Mouse (Mus musculus) small intestine, adult 2 months (tissue): ENCODE results near the gene Banf1. TPM values are rescaled to one million over a fixed set of nuclear protein-coding genes. Genes with fewer than 3 reads are reported as not detected.

ENCODE experiments used
- H3K27ac ChIP-seq: fragments of 200-500 bp; 2 replicates; pipeline ENCODE4 v1.5.1; 2012; ENCODE audit warnings: low read depth, low read length, control low read depth, inconsistent platforms; ENCODE audit not compliant: insufficient read depth
- H3K27me3 ChIP-seq: fragments of 200-500 bp; 2 replicates; pipeline ENCODE4 v1.6.1; 2012; ENCODE audit warnings: mild to moderate bottlenecking, moderate library complexity, low read length, inconsistent platforms; ENCODE audit not compliant: control insufficient read depth, insufficient read depth
- H3K36me3 ChIP-seq: fragments of 200-500 bp; 2 replicates; pipeline ENCODE4 v1.6.1; 2012; ENCODE audit warnings: mild to moderate bottlenecking, low read length, control low read depth, inconsistent platforms; ENCODE audit not compliant: control insufficient read depth, insufficient read depth
- H3K4me1 ChIP-seq: fragments of 200-500 bp; 2 replicates; pipeline ENCODE4 v1.6.1; 2012; ENCODE audit warnings: low read length, inconsistent platforms, mixed read lengths; ENCODE audit not compliant: control insufficient read depth, insufficient read depth, insufficient read length
- H3K4me3 ChIP-seq: fragments of 200-500 bp; 2 replicates; pipeline ENCODE4 v1.5.1; 2012; ENCODE audit warnings: low read depth, mild to moderate bottlenecking, control low read depth, inconsistent platforms, low read length, moderate library complexity
- CTCF ChIP-seq: fragments of 200-500 bp; IDR thresholded peaks from 2 replicates; pipeline ENCODE4 v1.5.1; 2012; ENCODE audit warnings: low read depth, mild to moderate bottlenecking, control low read depth, inconsistent platforms, low read length, moderate library complexity, mixed read lengths; ENCODE audit not compliant: insufficient replicate concordance, insufficient read length; ENCODE audit errors: extremely low read depth
- POLR2A ChIP-seq: fragments of 200-500 bp; IDR thresholded peaks from 2 replicates; pipeline ENCODE4 v1.6.1; 2012; ENCODE audit warnings: low read depth, mild to moderate bottlenecking, control low read depth, inconsistent platforms, low read length, moderate library complexity
- WGBS: fragments of 180-500 bp; shearing (Covaris S2); methylation state at CpG from one replicate; pipeline ENCODE4 v1.1.7; 2018; 5-methylcytosine and 5-hydroxymethylcytosine counted together
- polyA plus RNA-seq: library from polyadenylated mRNA; depleted of rRNA; stranded (reverse); fragments of >200 nt; gene quantifications from 2 replicates; pipeline ENCODE4 v1.2.3, GENCODE M21; 2012

Gene Banf1
- polyA plus RNA-seq, 1 experiment: 100 TPM

- peaks cover 35% of the 10 kb centered on the region for H3K36me3 ChIP-seq
- TF ChIP-seq CTCF (no peak), POLR2A (no peak)
- H3K27ac ChIP-seq: peak overlapping the region; percentile 97
- H3K4me1 ChIP-seq: peaks cover 17% of the 10 kb centered on the region; the same call in 1 of the 2 replicates
- WGBS: 34% methylated on average over 4 of the region's 4 CpGs
- H3K4me3 ChIP-seq: peak overlapping the region; percentile 38
- no peaks in the 10 kb centered on the region for H3K27me3 ChIP-seq
Observed at GRCm38 (mm10) chr19:5374748-5375147, 7.8 kb upstream of the Banf1 start.

- Histone ChIP-seq H3K27ac (peak overlapping the region; percentile 97), H3K4me1 (peaks cover 17% of the 10 kb centered on the region; the same call in 1 of the 2 replicates)
- WGBS: 35% methylated on average over 4 of the region's 4 CpGs
Observed at GRCm38 (mm10) chr19:5374177-5374576, 7.2 kb upstream of the Banf1 start.

GRCm38 (mm10) chr19:5372724-5373123, 5.8 kb upstream of the Banf1 start:
- no peaks in the 10 kb centered on the region for H3K27me3 ChIP-seq
- H3K4me3 ChIP-seq: no peak overlapping the region
- H3K4me1 ChIP-seq: peaks cover 22% of the 10 kb centered on the region; the same call in 1 of the 2 replicates
- no peak for TF ChIP-seq POLR2A
- TF ChIP-seq CTCF: no peak
- WGBS: 95% methylated on average over 7 of the region's 7 CpGs
- peaks cover 27% of the 10 kb centered on the region for H3K36me3 ChIP-seq
- H3K27ac ChIP-seq: no peak overlapping the region

More at GRCm38 (mm10) chr19:5374177-5374576, 7.2 kb upstream of the Banf1 start:
- TF ChIP-seq POLR2A (no peak), CTCF (no peak)
- no peaks in the 10 kb centered on the region for H3K27me3 ChIP-seq
- H3K4me3 ChIP-seq: peak overlapping the region; percentile 38
- peaks cover 34% of the 10 kb centered on the region for H3K36me3 ChIP-seq

- no peak overlapping the region for H3K27ac ChIP-seq
- peaks cover 27% of the 10 kb centered on the region for H3K36me3 ChIP-seq
- H3K4me3 ChIP-seq: no peak overlapping the region
- WGBS: 78% methylated on average over 3 of the region's 3 CpGs
- TF ChIP-seq POLR2A (no peak), CTCF (no peak)
- no peaks in the 10 kb centered on the region for H3K27me3 ChIP-seq
- H3K4me1 ChIP-seq: peaks cover 26% of the 10 kb centered on the region; the same call in 1 of the 2 replicates
Observed at GRCm38 (mm10) chr19:5370932-5371331, 4.0 kb upstream of the Banf1 start.

- peaks cover 18% of the 10 kb centered on the region for H3K4me1 ChIP-seq
- peak; percentile 25; the same call in 1 of the 2 replicates for TF ChIP-seq CTCF
- no peak for TF ChIP-seq POLR2A
- 6% methylated on average over 11 of the region's 11 CpGs for WGBS
- peak overlapping the region; percentile 94 for H3K4me3 ChIP-seq
- H3K27me3 ChIP-seq: no peaks in the 10 kb centered on the region
- peaks cover 27% of the 10 kb centered on the region for H3K36me3 ChIP-seq
- peak overlapping the region; percentile 78; the same call in 1 of the 2 replicates for H3K27ac ChIP-seq
Observed at GRCm38 (mm10) chr19:5367455-5367854, 487 bp upstream of the Banf1 start.

GRCm38 (mm10) chr19:5366175-5367052, 554 bp downstream of the Banf1 start, which contains the start of gene Eif1ad:
Gene Eif1ad, plus strand, starts transcription at chr19:5366741.
- under 1% methylated on average over 90 of the region's 92 CpGs for WGBS
- peak; percentile 37; the same call in 1 of the 2 replicates for TF ChIP-seq POLR2A
- TF ChIP-seq CTCF: peak; percentile 19; the same call in 1 of the 2 replicates
- H3K27ac ChIP-seq: peak within 1 kb of the TSS; percentile 78
- H3K36me3 ChIP-seq: peaks cover 23% of the 10 kb centered on the region
- no peaks in the 10 kb centered on the region for H3K27me3 ChIP-seq
- peaks cover 18% of the 10 kb centered on the region for H3K4me1 ChIP-seq
- peak within 1 kb of the TSS; percentile 94 for H3K4me3 ChIP-seq

GRCm38 (mm10) chr19:5365751-5366150, 1.2 kb downstream of the Banf1 start:
- Histone ChIP-seq H3K4me3 (peak overlapping the region; percentile 94), H3K27me3 (no peaks in the 10 kb centered on the region), H3K27ac (no peak overlapping the region), H3K4me1 (peaks cover 18% of the 10 kb centered on the region), H3K36me3 (peaks cover 20% of the 10 kb centered on the region)
- TF ChIP-seq POLR2A (no peak), CTCF (no peak)
- 4% methylated on average over 11 of the region's 11 CpGs for WGBS
